Mouse (Mus musculus): ENCODE data around the gene Ppp2r2c.
A peak's percentile ranks its signal among the peaks of the same experiment; 100 is the strongest.
"Not testable (repeated sequence)": the region's sequence is repeated elsewhere in the genome, so short reads cannot be mapped to it uniquely, and the experiment has no call there.

The Ppp2r2c gene

GRCm38 (mm10) chr5:36933383-36933782, 65.1 kb downstream of the Ppp2r2c start:
- DNase-seq (ENCODE audit: low spot score) = no peak

DNA sequence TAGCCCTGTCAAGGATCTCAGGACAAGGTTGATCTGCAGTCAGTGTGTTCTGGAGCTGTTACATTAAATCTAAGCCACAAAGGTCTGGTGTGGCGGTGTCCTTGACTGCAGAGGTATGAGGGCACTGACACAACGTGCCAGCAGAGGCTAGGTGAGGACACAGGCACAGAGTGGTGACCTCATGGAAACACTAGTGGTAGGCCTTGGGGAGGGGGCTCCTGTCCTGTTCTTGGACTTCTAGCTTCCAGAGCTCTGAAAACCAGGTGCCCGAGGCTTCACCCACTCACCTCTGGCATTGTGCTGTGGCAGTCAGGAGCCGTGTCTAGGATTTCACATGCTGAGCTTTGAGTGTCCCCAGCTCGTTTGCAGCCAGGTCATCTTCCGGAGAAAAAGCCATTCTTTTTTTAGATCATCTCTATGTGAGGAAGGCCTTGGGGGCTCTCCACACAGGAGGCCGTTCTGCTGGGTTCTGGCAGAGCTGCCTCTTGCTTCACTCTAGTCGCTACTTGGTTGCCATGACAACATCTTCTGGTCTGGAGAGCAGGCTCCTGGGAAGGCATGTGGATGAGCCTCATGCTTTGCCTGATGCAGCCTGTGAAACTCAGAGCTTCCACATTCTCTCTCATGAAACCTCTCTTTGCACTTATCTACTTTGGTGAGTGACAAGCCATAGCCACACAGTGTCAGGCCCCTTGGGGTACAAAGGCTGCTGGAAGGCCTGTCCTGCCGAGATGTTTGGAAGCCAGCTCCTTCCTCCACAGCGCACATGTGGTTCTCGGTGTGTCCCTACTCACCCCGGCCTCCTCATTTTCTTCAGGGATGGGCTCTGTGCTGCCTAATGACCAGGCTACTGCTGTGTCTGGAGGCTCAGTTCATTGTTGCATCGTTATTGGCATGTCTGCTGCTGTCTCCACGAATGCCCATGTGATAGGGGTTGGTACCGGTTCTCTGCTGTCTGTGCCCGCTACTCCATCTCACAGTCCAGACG, 67.5 kb downstream of the Ppp2r2c start:
- DNase-seq (ENCODE audit: low spot score) = no peak

GRCm38 (mm10) chr5:36936548-36936947, 68.2 kb downstream of the Ppp2r2c start:
- no peak for DNase-seq (ENCODE audit: low spot score)

DNA sequence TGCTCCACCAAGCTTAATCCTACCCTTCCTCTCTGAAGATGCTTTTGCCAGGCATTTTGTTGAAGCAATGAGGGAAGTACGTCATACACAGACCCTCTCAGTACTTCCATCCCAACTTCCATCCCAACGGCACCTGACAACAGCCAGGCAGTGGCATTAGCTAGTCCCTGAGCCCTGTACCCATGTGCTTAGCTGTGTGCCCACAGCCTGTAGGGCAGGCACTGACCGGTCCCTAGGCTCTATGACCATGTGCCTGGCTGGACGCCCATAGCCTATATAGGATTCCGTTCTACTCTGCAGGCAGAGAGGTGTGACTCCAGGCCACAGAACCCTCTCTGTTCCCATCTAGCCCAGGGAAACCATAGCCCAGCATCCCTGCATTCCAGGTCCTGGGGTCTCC, 69.7 kb downstream of the Ppp2r2c start:
- no peak for DNase-seq (ENCODE audit: low spot score)

GRCm38 (mm10) chr5:36938991-36939390, 70.7 kb downstream of the Ppp2r2c start:
- not testable (repeated sequence) for DNase-seq (ENCODE audit: low spot score)

DNA sequence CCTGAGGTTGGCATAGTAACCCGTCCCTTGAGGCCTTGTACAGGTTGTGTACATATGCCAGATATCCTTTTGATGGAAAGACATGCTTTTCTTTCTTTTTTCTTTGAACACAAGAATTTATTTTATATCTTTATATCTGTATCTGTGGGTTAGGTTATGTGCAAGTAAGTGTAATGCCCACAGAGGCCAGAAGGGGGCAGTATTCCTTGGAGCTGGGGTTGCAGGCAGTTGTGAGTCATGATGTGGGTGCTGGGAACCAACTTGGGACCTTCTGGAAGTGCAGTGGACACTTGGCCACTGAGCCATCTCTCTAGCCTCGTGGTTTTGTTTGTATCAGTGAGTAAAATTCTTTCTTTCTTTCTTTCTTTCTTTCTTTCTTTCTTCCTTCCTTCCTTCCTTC, 74.1 kb downstream of the Ppp2r2c start:
- no peak for DNase-seq (ENCODE audit: low spot score)

GRCm38 (mm10) chr5:36944552-36944951, 76.2 kb downstream of the Ppp2r2c start:
- DNase-seq (ENCODE audit: low spot score) = no peak

DNA sequence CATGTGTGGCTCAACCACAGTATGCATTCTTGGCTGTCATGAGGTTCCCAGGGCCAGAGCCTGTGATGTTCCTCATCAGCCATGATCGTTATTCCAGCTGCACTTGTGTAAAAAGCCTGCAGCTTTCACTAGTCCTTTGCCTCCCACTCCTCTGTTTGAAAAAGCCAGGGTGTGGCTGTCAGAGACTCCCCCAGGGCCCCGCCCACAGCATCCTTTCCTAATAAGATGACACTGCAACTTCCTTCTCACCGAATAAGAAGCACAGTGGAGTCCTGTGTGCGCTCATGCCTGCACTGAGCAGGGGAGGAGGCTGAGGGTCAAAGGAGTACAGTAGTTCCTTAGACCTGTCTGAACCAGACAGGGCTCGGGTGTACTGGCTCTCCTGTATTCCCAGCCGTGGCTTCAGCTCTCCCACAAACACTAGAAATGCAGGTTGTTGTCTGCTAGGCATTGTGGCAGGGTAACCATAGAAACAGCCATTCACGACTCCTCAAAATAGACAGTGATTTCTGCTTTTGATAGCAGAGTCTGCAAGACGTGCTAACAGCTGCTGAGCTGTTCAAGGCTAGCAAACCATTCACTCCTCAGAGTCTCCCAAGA, 76.9 kb downstream of the Ppp2r2c start:
- DNase-seq (ENCODE audit: low spot score) = peak; percentile 40

DNA sequence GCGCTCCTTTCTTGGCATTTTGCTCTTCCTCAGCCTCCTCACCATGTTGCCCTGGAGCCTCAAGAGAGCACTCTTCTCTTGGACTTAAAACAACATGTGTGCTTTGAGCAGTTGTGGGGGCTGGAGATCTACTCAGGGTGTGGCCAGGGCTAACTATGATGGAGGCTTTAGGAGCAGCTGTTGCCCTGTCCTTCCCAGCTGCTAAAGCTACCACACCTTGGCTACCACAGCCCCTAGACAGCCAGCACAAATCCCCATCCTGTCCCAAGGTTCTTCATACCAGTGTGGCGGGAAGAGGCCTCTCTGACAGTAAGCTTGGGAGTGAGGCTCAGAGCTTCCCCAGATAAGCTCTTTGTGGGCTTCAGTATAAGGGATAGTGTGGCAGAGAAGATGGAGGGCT, 77.4 kb downstream of the Ppp2r2c start:
- DNase-seq (ENCODE audit: low spot score) = no peak

DNA sequence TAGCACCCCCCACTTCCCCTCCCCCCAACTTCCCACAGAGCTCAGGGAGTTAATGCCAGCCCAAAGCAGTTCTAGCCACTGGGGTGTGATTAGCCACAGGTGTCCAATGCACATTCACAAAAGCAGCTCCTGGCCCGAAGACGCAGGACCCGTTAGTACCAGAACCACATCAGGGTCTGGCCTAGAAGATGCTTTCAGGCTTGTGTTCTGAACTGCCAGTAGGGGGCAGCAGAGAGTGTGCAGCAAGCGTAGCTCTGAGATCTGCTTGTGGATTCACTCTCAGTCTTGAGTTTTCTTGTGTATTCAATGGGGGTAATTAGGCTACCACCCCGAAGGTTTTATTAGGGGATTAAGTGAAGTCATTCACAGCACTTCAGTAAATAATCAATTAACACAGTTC, 78.1 kb downstream of the Ppp2r2c start:
- DNase-seq (ENCODE audit: low spot score) = no peak

GRCm38 (mm10) chr5:36948831-36949230, 80.5 kb downstream of the Ppp2r2c start:
- DNase-seq (ENCODE audit: low spot score) = no peak

DNA sequence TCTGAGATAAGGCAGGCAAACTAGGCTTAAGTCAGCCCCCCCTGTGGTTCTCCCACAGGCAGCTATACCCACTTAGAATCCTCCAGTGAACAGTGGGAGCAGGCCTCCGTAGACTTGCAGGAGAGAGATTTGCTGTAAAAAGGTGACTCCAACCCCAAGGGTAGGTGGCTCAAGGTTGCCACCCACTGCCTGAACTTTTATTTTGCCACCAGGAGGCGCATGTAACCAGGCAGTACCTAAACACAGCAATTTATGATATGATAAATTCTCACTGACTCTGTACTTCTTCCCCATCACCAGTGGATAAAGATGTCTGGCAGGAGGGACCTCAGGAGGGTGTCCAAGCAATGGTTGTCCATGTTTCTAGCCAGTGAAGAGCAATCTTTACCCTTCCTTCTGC, 82.6 kb downstream of the Ppp2r2c start:
- no peak for DNase-seq (ENCODE audit: low spot score)

- no peak for DNase-seq (ENCODE audit: low spot score)
Observed at GRCm38 (mm10) chr5:36952311-36952710, 84.0 kb downstream of the Ppp2r2c start.

- DNase-seq (ENCODE audit: low spot score) = no peak
Observed at GRCm38 (mm10) chr5:36955366-36955765, 87.1 kb downstream of the Ppp2r2c start.

DNA sequence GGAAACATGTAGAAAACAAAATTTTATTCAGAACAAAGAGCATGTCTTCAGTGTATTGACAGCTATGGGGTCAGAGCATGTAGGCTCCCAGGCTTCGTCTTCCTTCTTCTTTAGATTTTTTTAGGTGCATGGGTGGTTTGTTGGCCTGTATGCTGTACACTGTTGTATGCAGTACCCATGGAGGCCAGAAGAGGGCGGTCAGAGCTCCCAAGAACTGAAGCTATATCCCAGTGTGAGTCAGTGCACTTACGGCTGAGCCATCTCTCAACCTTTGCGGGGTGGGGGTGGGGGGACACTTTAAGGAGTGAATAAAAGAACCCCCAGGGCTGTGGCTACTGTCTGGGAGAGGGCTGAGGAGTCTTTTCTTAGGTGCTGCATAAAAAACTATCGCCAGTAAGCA, 90.5 kb downstream of the Ppp2r2c start:
- no peak for DNase-seq (ENCODE audit: low spot score)

DNA sequence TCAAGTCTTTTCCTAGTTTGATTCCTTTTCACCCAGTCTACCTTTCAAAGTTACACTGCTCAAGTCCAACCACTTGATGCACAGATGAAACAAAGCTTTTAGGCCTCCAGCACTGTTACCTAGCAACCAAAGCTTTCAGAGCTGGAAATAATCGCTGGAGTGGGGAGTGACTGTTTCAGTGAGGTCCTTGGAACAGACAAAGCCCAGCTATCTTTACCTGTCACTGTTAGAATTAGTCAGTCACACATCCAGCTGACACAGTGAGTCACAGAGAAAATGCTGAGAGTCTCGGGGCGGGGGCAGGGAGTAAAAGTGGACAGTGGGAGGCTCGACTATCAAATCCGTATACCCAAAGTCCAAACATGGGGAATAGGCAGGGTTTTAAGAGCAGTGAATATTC, 92.2 kb downstream of the Ppp2r2c start:
- DNase-seq (ENCODE audit: low spot score) = no peak

- no peak for DNase-seq (ENCODE audit: low spot score)
Observed at GRCm38 (mm10) chr5:36971587-36971986, 103.3 kb downstream of the Ppp2r2c start.

DNA sequence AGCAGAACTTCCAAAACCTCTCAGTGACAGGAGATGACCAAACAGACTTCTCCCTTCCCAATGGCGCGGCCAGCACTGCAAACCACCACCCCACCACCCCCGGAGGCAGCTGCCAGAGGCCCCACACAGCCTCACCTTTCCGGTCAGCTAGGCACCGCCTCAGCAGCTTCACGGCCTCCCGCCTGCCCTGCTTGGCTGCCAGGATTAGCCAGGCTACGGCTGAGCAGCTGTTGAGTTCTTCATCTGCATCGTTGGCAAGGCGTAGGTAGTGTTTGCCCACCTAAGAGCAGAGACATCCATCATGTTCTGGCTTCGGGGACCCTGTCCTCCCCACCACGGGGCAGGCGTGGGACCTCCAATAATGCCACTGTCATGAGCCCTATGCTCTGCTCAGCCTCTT, 107.0 kb downstream of the Ppp2r2c start:
- no peak for DNase-seq (ENCODE audit: low spot score)

GRCm38 (mm10) chr5:36977809-36978208, 109.5 kb downstream of the Ppp2r2c start:
- DNase-seq (ENCODE audit: low spot score) = no peak

DNA sequence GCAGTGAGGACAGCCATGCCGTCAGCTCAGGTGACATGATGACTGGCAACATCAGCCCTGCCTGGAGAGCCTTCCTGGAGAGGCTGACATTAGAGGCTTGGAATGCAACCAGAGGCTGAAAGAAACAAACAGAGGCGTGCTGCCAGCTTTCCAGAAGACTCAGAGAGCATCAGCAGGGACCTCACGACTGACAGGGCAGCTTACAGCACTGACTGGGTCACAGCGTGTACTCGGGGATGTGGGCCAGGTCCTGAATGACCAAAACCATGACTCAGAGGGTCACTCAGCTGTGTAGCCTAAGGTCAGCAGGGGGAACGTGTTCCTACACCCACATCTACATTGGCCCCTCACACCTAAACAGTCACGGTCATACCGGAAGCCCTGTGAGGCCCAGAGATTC, 110.7 kb downstream of the Ppp2r2c start:
- DNase-seq (ENCODE audit: low spot score) = no peak

GRCm38 (mm10) chr5:36979631-36980030, 111.3 kb downstream of the Ppp2r2c start:
- DNase-seq (ENCODE audit: low spot score) = no peak

DNA sequence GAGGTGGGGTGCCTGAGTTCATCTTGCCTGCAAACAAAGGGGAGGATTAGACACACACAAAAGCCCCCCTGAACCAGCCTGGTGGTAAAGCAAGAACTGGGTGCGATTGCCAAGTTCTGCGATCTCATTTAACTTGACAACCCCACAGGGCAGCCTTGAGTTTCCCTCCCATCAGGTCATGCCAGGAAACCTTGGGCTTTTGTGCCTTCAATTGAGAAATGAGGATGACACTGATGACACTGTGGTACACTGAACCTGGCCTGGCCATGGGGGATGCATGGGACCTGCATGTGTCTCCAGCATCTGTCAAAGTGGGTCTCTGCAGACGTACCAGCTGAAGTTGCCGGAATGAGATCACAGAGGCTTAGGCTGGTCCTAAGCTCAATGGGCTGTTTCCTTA, 114.0 kb downstream of the Ppp2r2c start:
- no peak for DNase-seq (ENCODE audit: low spot score)

DNA sequence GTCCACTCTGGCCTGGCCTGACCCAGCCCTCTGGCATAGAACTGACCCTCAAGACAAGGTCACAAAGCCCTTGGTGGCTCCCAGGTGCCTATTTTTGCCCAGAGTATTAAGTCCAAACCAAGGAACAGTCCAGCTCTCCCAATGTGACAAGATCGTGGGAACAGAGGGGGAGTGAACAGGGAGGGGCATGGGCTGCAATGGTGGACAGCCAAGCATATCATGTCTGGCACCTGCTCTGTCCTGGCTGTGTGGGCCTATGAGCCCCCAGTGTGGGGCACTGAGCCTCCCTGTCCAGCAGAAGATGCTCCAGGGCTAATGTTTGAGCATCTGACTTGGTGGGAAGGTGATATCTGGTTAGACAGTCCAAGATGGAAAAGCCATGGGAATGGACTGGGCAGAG, 118.3 kb downstream of the Ppp2r2c start:
- DNase-seq (ENCODE audit: low spot score) = no peak

Data from layer of hippocampus, adult 9-10 months (tissue).